Mouse (Mus musculus) mouse trophoblast stem cell (cell line): ENCODE data around the gene Sptbn4.

Experiments used
- in situ Hi-C, 2 experiments: fragments of 300-500 bp; cut with MseI, MboI; formaldehyde crosslinking; loops; 2 replicates in 1 of 2; 3 replicates in 1 of 2; pipeline ENCODE4 v1.15.1; 2025

The Sptbn4 gene

GRCm38 (mm10) chr7:27474490-27474954, 27.0 kb upstream of the Sptbn4 start:
- in situ Hi-C loops = no loop called here

GRCm38 (mm10) chr7:27473835-27474489, 26.5 kb upstream of the Sptbn4 start:
- in situ Hi-C loops = no loop called here

- in situ Hi-C loops = no loop called here
Observed at GRCm38 (mm10) chr7:27473156-27473834, 25.8 kb upstream of the Sptbn4 start, which contains the start of gene Sertad3. Gene Sertad3, plus strand, starts transcription at chr7:27473768.

- in situ Hi-C loops = no loop called here
Observed at GRCm38 (mm10) chr7:27472596-27472995, 25.1 kb upstream of the Sptbn4 start.

- in situ Hi-C loops = no loop called here
Observed at GRCm38 (mm10) chr7:27471390-27472120, 24.1 kb upstream of the Sptbn4 start.

- in situ Hi-C loops = no loop called here
Observed at GRCm38 (mm10) chr7:27467648-27468047, 20.2 kb upstream of the Sptbn4 start.

GRCm38 (mm10) chr7:27460477-27460876, 13.0 kb upstream of the Sptbn4 start:
- in situ Hi-C loops = no loop called here

GRCm38 (mm10) chr7:27459640-27460039, 12.2 kb upstream of the Sptbn4 start:
- in situ Hi-C loops = no loop called here

GRCm38 (mm10) chr7:27458614-27459013, 11.1 kb upstream of the Sptbn4 start:
- in situ Hi-C loops = no loop called here

- in situ Hi-C loops = no loop called here
Observed at GRCm38 (mm10) chr7:27455273-27455672, 7.8 kb upstream of the Sptbn4 start.

GRCm38 (mm10) chr7:27454461-27455121, 7.1 kb upstream of the Sptbn4 start:
- in situ Hi-C loops = no loop called here

GRCm38 (mm10) chr7:27452206-27452770, 4.8 kb upstream of the Sptbn4 start:
- in situ Hi-C loops = no loop called here

- in situ Hi-C loops = no loop called here
Observed at GRCm38 (mm10) chr7:27451359-27451758, 3.9 kb upstream of the Sptbn4 start.

- in situ Hi-C loops = no loop called here
Observed at GRCm38 (mm10) chr7:27449256-27449862, 1.9 kb upstream of the Sptbn4 start.

GRCm38 (mm10) chr7:27448421-27449206, 1.1 kb upstream of the Sptbn4 start:
- in situ Hi-C loops = no loop called here

- in situ Hi-C loops = no loop called here
Observed at GRCm38 (mm10) chr7:27446521-27447418, 716 bp downstream of the Sptbn4 start.

- in situ Hi-C loops = no loop called here
Observed at GRCm38 (mm10) chr7:27446051-27446450, 1.4 kb downstream of the Sptbn4 start.

GRCm38 (mm10) chr7:27440014-27440413, 7.5 kb downstream of the Sptbn4 start:
- in situ Hi-C loops = no loop called here

- in situ Hi-C loops = no loop called here
Observed at GRCm38 (mm10) chr7:27437544-27437943, 9.9 kb downstream of the Sptbn4 start.
